Mouse (Mus musculus) embryonic facial prominence, embryonic 11.5 days (tissue): Measurements from ENCODE around the gene Mmab. TPM values are rescaled to one million over a fixed set of nuclear protein-coding genes. Genes with fewer than 3 reads are reported as not detected.

Experiments used
- microRNA-seq: library from miRNA; unstranded; fragments of <30 nt; microRNA quantifications from one replicate; pipeline ENCODE4, GENCODE M21; 2016; ENCODE audit warnings: borderline number of aligned reads
- polyA plus RNA-seq: library from polyadenylated mRNA; unstranded; fragments of >200 nt; fragmentation: Nextera tagmentation; extraction: Ambion mirVana; gene quantifications from 2 replicates; pipeline ENCODE4 v1.2.1, GENCODE M21; 2014

The Mmab gene
- polyA plus RNA-seq, 1 experiment from 2014 or later, result 27.2 TPM

Small RNA genes within 50 kb of the gene (microRNA-seq; reads per million reads assigned to microRNA genes)
- gene Mir7027, result not detected

Other genes starting within 250 kb of the Mmab start
- gene Foxn4, start 170.3 kb downstream of the Mmab start, polyA plus RNA-seq, result 0.42 and 1.3 TPM in 2 replicates
- 0.38 and 1.2 TPM in 2 replicates for gene Myo1h, start 154.9 kb downstream of the Mmab start, polyA plus RNA-seq
- 110 TPM in 2 replicates for gene Kctd10, start 63.6 kb downstream of the Mmab start, polyA plus RNA-seq
- 42.3 and 44.9 TPM in 2 replicates for gene Ube3b, start 63.5 kb downstream of the Mmab start, polyA plus RNA-seq
- gene Mvk, start 209 bp upstream of the Mmab start, polyA plus RNA-seq, result 53.0 and 60.9 TPM in 2 replicates
- gene Fam222a, start 124.0 kb upstream of the Mmab start, polyA plus RNA-seq, result 2.5 and 2.7 TPM in 2 replicates
- 0.85 and 1.1 TPM in 2 replicates for gene Trpv4, start 214.4 kb upstream of the Mmab start, polyA plus RNA-seq
- gene Gltp, start 246.9 kb upstream of the Mmab start, polyA plus RNA-seq, result 57.3 and 59.3 TPM in 2 replicates